Mouse (Mus musculus): Measurements from ENCODE around the gene Thbs1. TPM values are rescaled to one million over a fixed set of nuclear protein-coding genes. Genes with fewer than 3 reads are reported as not detected.

Thbs1 gene
- total and polyA plus RNA-seq, 3 experiments, result 0.01 TPM; not detected in 2

- no peak for DNase-seq (ENCODE audit: low spot score)
- H3K9me3 ChIP-seq (replicated peaks), result peaks cover 69% of the 10 kb centered on the region
- no peaks in the 10 kb centered on the region for H3K27me3 ChIP-seq (ENCODE audit: insufficient read depth, low read length)
- no peak overlapping the region for H3K4me3 ChIP-seq (ENCODE audit: low read depth, low read length)
- TF ChIP-seq GATA2 (IDR thresholded peaks at IDR 0.05; ENCODE audit: borderline replicate concordance, low read depth, low read length) (no peak), CTCF (IDR thresholded peaks at IDR 0.05; ENCODE audit: low read depth, low read length) (no peak), GATA1 (IDR thresholded peaks at IDR 0.05; ENCODE audit: borderline replicate concordance, low read length) (no peak), POLR2AphosphoS5 (IDR thresholded peaks at IDR 0.05; ENCODE audit: insufficient replicate concordance, low read depth, low read length) (no peak), TAL1 (conservative IDR thresholded peaks at IDR 0.05; ENCODE audit: low read depth, low read length) (no peak)
- ATAC-seq (ENCODE audit: extremely low read depth, insufficient number of reproducible peaks, low FRiP score, poor library complexity, severe bottlenecking), result no peak
- no peaks in the 10 kb centered on the region for H3K4me1 ChIP-seq (ENCODE audit: insufficient read depth, low read depth, low read length)
- H3K36me3 ChIP-seq (replicated peaks), result no peaks in the 10 kb centered on the region
Observed at GRCm38 (mm10) chr2:118117401-118117800, 5.7 kb downstream of the Thbs1 start.

- H3K27me3 ChIP-seq (ENCODE audit: insufficient read depth, low read length), result no peaks in the 10 kb centered on the region
- TF ChIP-seq GATA2 (IDR thresholded peaks at IDR 0.05; ENCODE audit: borderline replicate concordance, low read depth, low read length), result no peak
- TF ChIP-seq TAL1 (conservative IDR thresholded peaks at IDR 0.05; ENCODE audit: low read depth, low read length), result no peak
- TF ChIP-seq GATA1 (IDR thresholded peaks at IDR 0.05; ENCODE audit: borderline replicate concordance, low read length), result no peak
- TF ChIP-seq CTCF (IDR thresholded peaks at IDR 0.05; ENCODE audit: low read depth, low read length), result no peak
- TF ChIP-seq POLR2AphosphoS5 (IDR thresholded peaks at IDR 0.05; ENCODE audit: insufficient replicate concordance, low read depth, low read length), result no peak
- DNase-seq (ENCODE audit: low spot score) (no peak), ATAC-seq (ENCODE audit: extremely low read depth, insufficient number of reproducible peaks, low FRiP score, poor library complexity, severe bottlenecking) (no peak)
- H3K4me1 ChIP-seq (ENCODE audit: insufficient read depth, low read depth, low read length), result no peaks in the 10 kb centered on the region
- H3K9me3 ChIP-seq (replicated peaks), result peaks cover 69% of the 10 kb centered on the region
- H3K36me3 ChIP-seq (replicated peaks), result no peaks in the 10 kb centered on the region
- no peak overlapping the region for H3K4me3 ChIP-seq (ENCODE audit: low read depth, low read length)
Observed at GRCm38 (mm10) chr2:118118045-118118444, 6.4 kb downstream of the Thbs1 start.

- no peaks in the 10 kb centered on the region for H3K4me1 ChIP-seq (ENCODE audit: insufficient read depth, low read depth, low read length)
- ATAC-seq (ENCODE audit: extremely low read depth, insufficient number of reproducible peaks, low FRiP score, poor library complexity, severe bottlenecking) (no peak), DNase-seq (ENCODE audit: low spot score) (no peak)
- TF ChIP-seq CTCF (IDR thresholded peaks at IDR 0.05; ENCODE audit: low read depth, low read length) (no peak), POLR2AphosphoS5 (IDR thresholded peaks at IDR 0.05; ENCODE audit: insufficient replicate concordance, low read depth, low read length) (no peak), TAL1 (conservative IDR thresholded peaks at IDR 0.05; ENCODE audit: low read depth, low read length) (no peak)
- H3K9me3 ChIP-seq (replicated peaks), result peaks cover 70% of the 10 kb centered on the region
- H3K36me3 ChIP-seq (replicated peaks), result no peaks in the 10 kb centered on the region
- no peaks in the 10 kb centered on the region for H3K27me3 ChIP-seq (ENCODE audit: insufficient read depth, low read length)
- H3K4me3 ChIP-seq (ENCODE audit: low read depth, low read length), result no peak overlapping the region
Observed at GRCm38 (mm10) chr2:118118515-118118914, 6.8 kb downstream of the Thbs1 start.

- Histone ChIP-seq H3K27me3 (ENCODE audit: insufficient read depth, low read length) (no peaks in the 10 kb centered on the region), H3K4me3 (ENCODE audit: low read depth, low read length) (no peak overlapping the region; the same call in 1 of the 2 replicates), H3K9me3 (replicated peaks) (peaks cover 75% of the 10 kb centered on the region), H3K36me3 (replicated peaks) (no peaks in the 10 kb centered on the region), H3K4me1 (ENCODE audit: insufficient read depth, low read depth, low read length) (no peaks in the 10 kb centered on the region)
- DNase-seq (ENCODE audit: low spot score) (no peak), ATAC-seq (ENCODE audit: extremely low read depth, insufficient number of reproducible peaks, low FRiP score, poor library complexity, severe bottlenecking) (no peak)
- TF ChIP-seq GATA1 (IDR thresholded peaks at IDR 0.05; ENCODE audit: borderline replicate concordance, low read length), result no peak
Observed at GRCm38 (mm10) chr2:118119684-118120083, 8.0 kb downstream of the Thbs1 start.

GRCm38 (mm10) chr2:118120095-118120494 lies 8.4 kb downstream of the Thbs1 start:
- no peaks in the 10 kb centered on the region for H3K27me3 ChIP-seq (ENCODE audit: insufficient read depth, low read length)
- H3K9me3 ChIP-seq (replicated peaks), result peaks cover 75% of the 10 kb centered on the region
- H3K4me1 ChIP-seq (ENCODE audit: insufficient read depth, low read depth, low read length), result no peaks in the 10 kb centered on the region
- H3K36me3 ChIP-seq (replicated peaks), result no peaks in the 10 kb centered on the region
- TF ChIP-seq TAL1 (conservative IDR thresholded peaks at IDR 0.05; ENCODE audit: low read depth, low read length) (no peak), POLR2AphosphoS5 (IDR thresholded peaks at IDR 0.05; ENCODE audit: insufficient replicate concordance, low read depth, low read length) (no peak), GATA2 (IDR thresholded peaks at IDR 0.05; ENCODE audit: borderline replicate concordance, low read depth, low read length) (no peak), GATA1 (IDR thresholded peaks at IDR 0.05; ENCODE audit: borderline replicate concordance, low read length) (no peak), CTCF (IDR thresholded peaks at IDR 0.05; ENCODE audit: low read depth, low read length) (no peak)
- H3K4me3 ChIP-seq (ENCODE audit: low read depth, low read length), result no peak overlapping the region
- ATAC-seq (ENCODE audit: extremely low read depth, insufficient number of reproducible peaks, low FRiP score, poor library complexity, severe bottlenecking) (no peak), DNase-seq (ENCODE audit: low spot score) (no peak)

- H3K27me3 ChIP-seq (ENCODE audit: insufficient read depth, low read length), result no peaks in the 10 kb centered on the region
- no peak for ATAC-seq (ENCODE audit: extremely low read depth, insufficient number of reproducible peaks, low FRiP score, poor library complexity, severe bottlenecking)
- H3K36me3 ChIP-seq (replicated peaks), result no peaks in the 10 kb centered on the region
- no peak overlapping the region for H3K4me3 ChIP-seq (ENCODE audit: low read depth, low read length)
- H3K9me3 ChIP-seq (replicated peaks), result peaks cover 79% of the 10 kb centered on the region
- no peaks in the 10 kb centered on the region for H3K4me1 ChIP-seq (ENCODE audit: insufficient read depth, low read depth, low read length)
- DNase-seq (ENCODE audit: low spot score), result no peak
- TF ChIP-seq TAL1 (conservative IDR thresholded peaks at IDR 0.05; ENCODE audit: low read depth, low read length) (no peak), POLR2AphosphoS5 (IDR thresholded peaks at IDR 0.05; ENCODE audit: insufficient replicate concordance, low read depth, low read length) (no peak), GATA2 (IDR thresholded peaks at IDR 0.05; ENCODE audit: borderline replicate concordance, low read depth, low read length) (no peak), CTCF (IDR thresholded peaks at IDR 0.05; ENCODE audit: low read depth, low read length) (no peak), GATA1 (IDR thresholded peaks at IDR 0.05; ENCODE audit: borderline replicate concordance, low read length) (no peak)
Observed at GRCm38 (mm10) chr2:118120751-118121150, 9.1 kb downstream of the Thbs1 start.

GRCm38 (mm10) chr2:118122291-118122690 lies 10.6 kb downstream of the Thbs1 start:
- Histone ChIP-seq H3K4me1 (ENCODE audit: insufficient read depth, low read depth, low read length) (no peaks in the 10 kb centered on the region), H3K27me3 (ENCODE audit: insufficient read depth, low read length) (no peaks in the 10 kb centered on the region), H3K4me3 (ENCODE audit: low read depth, low read length) (no peak overlapping the region), H3K9me3 (replicated peaks) (peaks cover 67% of the 10 kb centered on the region), H3K36me3 (replicated peaks) (no peaks in the 10 kb centered on the region)
- no peak for ATAC-seq (ENCODE audit: extremely low read depth, insufficient number of reproducible peaks, low FRiP score, poor library complexity, severe bottlenecking)
- TF ChIP-seq GATA2 (IDR thresholded peaks at IDR 0.05; ENCODE audit: borderline replicate concordance, low read depth, low read length) (no peak), TAL1 (conservative IDR thresholded peaks at IDR 0.05; ENCODE audit: low read depth, low read length) (no peak), CTCF (IDR thresholded peaks at IDR 0.05; ENCODE audit: low read depth, low read length) (no peak), GATA1 (IDR thresholded peaks at IDR 0.05; ENCODE audit: borderline replicate concordance, low read length) (no peak), POLR2AphosphoS5 (IDR thresholded peaks at IDR 0.05; ENCODE audit: insufficient replicate concordance, low read depth, low read length) (no peak)
- DNase-seq (ENCODE audit: low spot score), result no peak

Data from G1E (cell line).